Mouse (Mus musculus) heart, embryonic 14.5 days (tissue): ENCODE data around the gene Mmp28. TPM values are rescaled to one million over a fixed set of nuclear protein-coding genes. Genes with fewer than 3 reads are reported as not detected.

ENCODE experiments used
- ATAC-seq: fragments of 200-750 bp; cut with Nextera tagmentation; 2 replicates; pipeline ENCODE4 v1.8.0; 2017; ENCODE audit warnings: low read depth, moderate TSS enrichment; ENCODE audit not compliant: insufficient number of reproducible peaks, insufficient read depth, low FRiP score
- H3K27ac ChIP-seq, 2 experiments: fragments of 200-500 bp in 1 of 2; fragments of 300-500 bp in 1 of 2; sonication (generic) in 1 of 2; replicated peaks in 1 of 2; 2 replicates each; pipeline ENCODE4 v1.5.1; 2012 to 2014; ENCODE audit warnings: low read depth in 2 of 2, low read length in 2 of 2, control low read depth in 1 of 2, mild to moderate bottlenecking in 1 of 2, mixed read lengths in 1 of 2; ENCODE audit not compliant: control insufficient read depth in 1 of 2, insufficient read depth in 1 of 2
- H3K27me3 ChIP-seq: fragments of 300-500 bp; sonication (generic); 2 replicates; pipeline ENCODE4 v1.6.1; 2014; ENCODE audit warnings: mild to moderate bottlenecking, low read length, control low read depth; ENCODE audit not compliant: control insufficient read depth, insufficient read depth
- H3K36me3 ChIP-seq: fragments of 300-500 bp; sonication (generic); 2 replicates; pipeline ENCODE4 v1.6.1; 2014; ENCODE audit warnings: mild to moderate bottlenecking, control low read depth, low read length, mixed read lengths; ENCODE audit not compliant: control insufficient read depth, insufficient read depth
- H3K4me1 ChIP-seq, 2 experiments: fragments of 200-500 bp in 1 of 2; fragments of 300-500 bp in 1 of 2; sonication (generic) in 1 of 2; 2 replicates each; pipeline ENCODE4 v1.6.1; 2012 to 2014; ENCODE audit warnings: low read length in 2 of 2, control low read depth in 1 of 2, mixed read lengths in 1 of 2; ENCODE audit not compliant: control insufficient read depth in 2 of 2, insufficient read depth in 2 of 2
- H3K4me2 ChIP-seq: fragments of 300-500 bp; sonication (generic); 2 replicates; pipeline ENCODE4 v1.6.1; 2014; ENCODE audit warnings: mild to moderate bottlenecking, low read length
- H3K4me3 ChIP-seq, 2 experiments: fragments of 200-500 bp in 1 of 2; fragments of 300-500 bp in 1 of 2; sonication (generic) in 1 of 2; 2 replicates each; pipeline ENCODE4 v1.5.1; 2012 to 2014; ENCODE audit warnings: low read length in 2 of 2, mild to moderate bottlenecking in 2 of 2, control low read depth in 1 of 2, low read depth in 1 of 2, moderate library complexity in 1 of 2; ENCODE audit not compliant: control insufficient read depth in 1 of 2, insufficient read depth in 1 of 2
- H3K9ac ChIP-seq: fragments of 300-500 bp; sonication (generic); 2 replicates; pipeline ENCODE4 v1.6.1; 2014; ENCODE audit warnings: mild to moderate bottlenecking, low read length
- H3K9me3 ChIP-seq: fragments of 300-500 bp; sonication (generic); 2 replicates; pipeline ENCODE4 v1.6.1; 2016; ENCODE audit warnings: low read length, control low read depth; ENCODE audit not compliant: control insufficient read depth
- WGBS: fragments of 180-500 bp; shearing (Covaris S2); extraction: QIAGEN DNeasy Blood & Tissue Kit; methylation state at CpG from one replicate; pipeline ENCODE4 v1.1.7; 2014; 5-methylcytosine and 5-hydroxymethylcytosine counted together
- polyA plus RNA-seq: library from polyadenylated mRNA; unstranded; fragments of >200 nt; fragmentation: Nextera tagmentation; extraction: Ambion mirVana; gene quantifications from 2 replicates; pipeline ENCODE4 v1.2.1, GENCODE M21; 2014

Mmp28 gene
- polyA plus RNA-seq, 1 experiment from 2014 or later: 3.7 TPM

DNA sequence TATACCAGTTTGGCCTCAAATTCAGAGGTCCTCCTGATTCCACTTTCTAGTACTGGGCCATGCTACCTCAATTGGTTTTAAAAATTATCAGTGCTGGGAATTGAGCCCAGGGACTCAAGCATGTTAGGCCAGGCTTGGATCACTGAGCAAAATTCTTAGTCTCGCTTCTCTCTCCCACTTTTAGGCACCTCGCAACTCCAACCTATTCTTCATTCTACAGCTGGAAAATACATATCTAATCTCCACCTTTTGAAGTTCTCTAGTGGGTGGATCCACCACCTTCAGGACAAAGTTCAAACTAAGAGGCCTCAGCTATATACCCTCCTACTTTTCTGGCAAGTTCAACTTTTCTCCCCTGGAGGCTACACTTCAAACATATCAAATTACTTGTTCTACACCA, 8.9 kb upstream of the Mmp28 start:
- no peak overlapping the region for H3K9ac ChIP-seq
- 91% methylated on average over 2 of the region's 2 CpGs for WGBS

DNA sequence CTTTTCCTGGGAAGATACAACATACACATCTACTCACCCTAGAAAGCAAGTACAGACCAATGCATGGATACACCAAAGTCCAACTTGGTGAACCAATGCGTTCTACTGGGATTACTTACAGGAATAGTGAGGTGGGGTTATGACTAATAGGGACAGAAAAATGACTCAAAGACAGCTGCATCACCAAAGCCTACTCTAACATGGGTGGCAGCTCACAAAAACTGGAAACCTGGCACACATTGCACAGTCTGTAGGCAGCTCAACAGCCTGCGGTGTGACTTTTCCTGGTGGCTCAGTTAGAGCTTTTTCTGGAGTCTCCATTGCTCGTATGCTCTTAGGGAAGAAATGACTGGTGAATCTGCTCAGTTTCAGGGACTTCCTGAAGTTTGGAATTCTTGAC, 5.9 kb upstream of the Mmp28 start:
- H3K4me3 ChIP-seq: no peak overlapping the region
- H3K27ac ChIP-seq: no peak overlapping the region
- H3K27me3 ChIP-seq: peaks cover 15% of the 10 kb centered on the region
- no peak overlapping the region for H3K9ac ChIP-seq
- no peak for ATAC-seq
- H3K36me3 ChIP-seq: no peaks in the 10 kb centered on the region
- no peak overlapping the region for H3K4me2 ChIP-seq
- H3K4me1 ChIP-seq: peaks cover 23 to 31% of the 10 kb centered on the region in 2 experiments
- peaks cover 3% of the 10 kb centered on the region; the same call in 1 of the 2 replicates for H3K9me3 ChIP-seq
- WGBS: 88% methylated on average over 3 of the region's 3 CpGs

More for the DNA sequence above, 8.9 kb upstream of the Mmp28 start:
- peaks cover 3% of the 10 kb centered on the region; the same call in 1 of the 2 replicates for H3K9me3 ChIP-seq
- no peak overlapping the region for H3K4me3 ChIP-seq
- no peak overlapping the region; the same call in 1 of the 2 replicates for H3K4me2 ChIP-seq
- H3K27me3 ChIP-seq: no peaks in the 10 kb centered on the region
- H3K27ac ChIP-seq: no peak overlapping the region
- ATAC-seq: no peak
- peaks cover 13% of the 10 kb centered on the region for H3K36me3 ChIP-seq
- peaks cover 17 to 33% of the 10 kb centered on the region in 2 experiments for H3K4me1 ChIP-seq

DNA sequence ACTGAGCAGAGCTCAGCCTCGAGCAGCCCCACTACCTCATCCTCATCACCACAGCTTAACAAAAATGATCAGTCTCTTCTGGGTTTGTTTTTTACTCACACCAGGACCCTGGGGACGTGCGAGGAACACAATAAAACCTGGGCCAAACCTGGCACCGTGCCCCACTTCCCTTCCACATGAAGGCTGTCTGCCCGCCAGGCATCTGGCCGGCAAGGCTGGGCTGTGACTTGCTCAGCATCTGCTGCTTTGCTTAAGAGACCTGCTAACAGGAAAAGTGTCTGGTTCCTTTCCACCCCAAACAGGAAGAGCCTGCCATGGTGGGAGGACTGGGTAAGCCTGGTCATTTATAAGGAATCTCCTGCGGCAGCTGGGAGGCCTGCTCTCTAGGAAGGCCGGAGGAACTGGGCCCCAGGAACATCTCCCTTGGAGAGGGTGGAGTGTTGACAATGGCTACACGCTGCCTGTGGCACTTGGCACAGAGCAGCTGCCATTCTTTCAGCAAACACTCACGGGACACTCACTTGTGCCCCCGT, 4.3 kb upstream of the Mmp28 start:
- Histone ChIP-seq H3K9me3 (peaks cover 3% of the 10 kb centered on the region; the same call in 1 of the 2 replicates), H3K4me2 (peak overlapping the region; percentile 19)

GRCm38 (mm10) chr11:83465976-83466375, 3.1 kb upstream of the Mmp28 start:
- Histone ChIP-seq H3K4me3 (no peak overlapping the region), H3K36me3 (no peaks in the 10 kb centered on the region), H3K9ac (no peak overlapping the region), H3K27me3 (peaks cover 29% of the 10 kb centered on the region), H3K4me2 (no peak overlapping the region), H3K9me3 (peaks cover 3% of the 10 kb centered on the region; the same call in 1 of the 2 replicates), H3K4me1 (peaks cover 22 to 37% of the 10 kb centered on the region in 2 experiments), H3K27ac (0 out of 4 replicates have a peak overlapping the region, but pooled peaks of 1 of the 2 experiments have one; percentile 81)
- ATAC-seq: no peak
- WGBS: 39% methylated on average over 2 of the region's 2 CpGs

More for the DNA sequence above, 4.3 kb upstream of the Mmp28 start:
- peak overlapping the region; percentile 75 to 81 for H3K27ac ChIP-seq
- ATAC-seq: peak; percentile 83
- WGBS: 6% methylated on average over 11 of the region's 11 CpGs
- H3K36me3 ChIP-seq: no peaks in the 10 kb centered on the region
- H3K4me1 ChIP-seq: peaks cover 25 to 39% of the 10 kb centered on the region in 2 experiments
- H3K9ac ChIP-seq: peak overlapping the region; percentile 22; the same call in 1 of the 2 replicates
- no peak overlapping the region for H3K4me3 ChIP-seq
- peaks cover 24% of the 10 kb centered on the region for H3K27me3 ChIP-seq

GRCm38 (mm10) chr11:83461462-83462027, 1.3 kb downstream of the Mmp28 start:
- Histone ChIP-seq H3K4me2 (peak overlapping the region; percentile 96), H3K27me3 (peaks cover 29% of the 10 kb centered on the region), H3K9me3 (no peaks in the 10 kb centered on the region), H3K9ac (no peak overlapping the region; the same call in 1 of the 2 replicates), H3K4me1 (peaks cover 18 to 30% of the 10 kb centered on the region in 2 experiments), H3K4me3 (0 out of 4 replicates have a peak overlapping the region, but pooled peaks of 1 of the 2 experiments have one; percentile 57), H3K36me3 (no peaks in the 10 kb centered on the region), H3K27ac (no peak overlapping the region)
- 79% methylated on average over 10 of the region's 10 CpGs for WGBS
- ATAC-seq: no peak

DNA sequence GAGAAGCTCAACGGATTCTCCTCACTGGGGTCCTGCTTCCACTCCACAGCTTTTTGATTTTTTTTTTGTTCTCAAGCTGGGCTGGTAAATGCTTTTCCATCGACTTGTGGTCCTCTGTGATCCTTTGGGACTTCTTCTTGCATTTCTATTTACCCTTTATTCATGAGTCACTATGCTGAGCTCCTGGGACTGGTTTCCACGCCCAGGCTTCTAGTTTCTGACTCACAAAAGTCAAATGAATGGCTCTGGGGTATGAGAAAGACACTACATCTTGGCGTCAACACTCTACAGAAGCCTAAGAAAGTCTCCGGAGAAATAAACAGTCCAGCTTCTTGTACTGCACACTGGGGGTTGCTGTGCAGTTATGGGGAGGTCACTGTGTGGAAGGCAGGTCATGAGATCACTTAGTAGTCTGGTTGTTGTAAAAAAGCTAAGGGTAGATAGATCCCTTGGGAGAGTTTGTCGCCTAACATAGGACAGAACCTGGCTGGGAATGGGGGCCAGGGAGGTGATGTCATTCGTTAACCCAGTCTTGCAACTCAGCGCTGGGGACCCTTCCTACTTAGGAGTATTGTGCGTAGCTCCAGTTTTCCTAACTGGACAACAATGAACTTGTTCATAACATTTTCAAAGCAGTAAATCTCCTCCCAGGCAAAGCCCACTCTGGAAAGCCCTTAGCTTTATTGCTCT, 4.8 kb downstream of the Mmp28 start:
- H3K36me3 ChIP-seq: no peaks in the 10 kb centered on the region
- no peak overlapping the region for H3K4me2 ChIP-seq
- peaks cover 21 to 30% of the 10 kb centered on the region in 2 experiments for H3K4me1 ChIP-seq
- no peak overlapping the region for H3K4me3 ChIP-seq
- H3K9me3 ChIP-seq: no peaks in the 10 kb centered on the region
- WGBS: 55% methylated on average over 9 of the region's 9 CpGs
- peaks cover 8% of the 10 kb centered on the region for H3K27me3 ChIP-seq
- no peak overlapping the region for H3K9ac ChIP-seq
- no peak for ATAC-seq
- H3K27ac ChIP-seq: peak overlapping the region in 1 of 2 experiments; percentile 37; a peak in 3 of 4 replicates

DNA sequence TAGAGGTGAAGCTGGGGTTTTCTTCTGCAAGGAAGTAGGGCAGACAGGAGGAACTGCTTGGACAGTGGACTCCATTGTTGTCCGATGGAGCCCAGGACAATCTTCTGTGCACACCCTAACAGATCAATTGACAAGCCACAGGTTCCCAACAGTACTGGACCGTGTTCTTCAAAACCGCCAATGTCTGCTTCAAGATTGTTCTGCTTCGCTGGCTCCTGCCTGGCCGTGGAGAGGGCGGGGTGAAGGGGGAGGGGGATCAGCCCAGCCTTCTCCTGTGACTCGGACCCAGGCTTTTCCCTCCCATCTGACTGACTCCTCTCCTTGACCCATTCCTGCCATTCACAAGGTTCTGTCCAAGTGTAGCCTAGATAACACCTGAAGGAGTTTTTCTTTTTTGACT, 5.6 kb downstream of the Mmp28 start:
- Histone ChIP-seq H3K27ac (no peak overlapping the region), H3K4me1 (peaks cover 20 to 25% of the 10 kb centered on the region in 2 experiments), H3K4me2 (no peak overlapping the region), H3K9me3 (no peaks in the 10 kb centered on the region), H3K36me3 (no peaks in the 10 kb centered on the region), H3K9ac (no peak overlapping the region), H3K27me3 (peaks cover 6% of the 10 kb centered on the region; the same call in 1 of the 2 replicates), H3K4me3 (no peak overlapping the region)
- WGBS: 54% methylated on average over 7 of the region's 7 CpGs
- no peak for ATAC-seq
